In the genomic region with DNA sequence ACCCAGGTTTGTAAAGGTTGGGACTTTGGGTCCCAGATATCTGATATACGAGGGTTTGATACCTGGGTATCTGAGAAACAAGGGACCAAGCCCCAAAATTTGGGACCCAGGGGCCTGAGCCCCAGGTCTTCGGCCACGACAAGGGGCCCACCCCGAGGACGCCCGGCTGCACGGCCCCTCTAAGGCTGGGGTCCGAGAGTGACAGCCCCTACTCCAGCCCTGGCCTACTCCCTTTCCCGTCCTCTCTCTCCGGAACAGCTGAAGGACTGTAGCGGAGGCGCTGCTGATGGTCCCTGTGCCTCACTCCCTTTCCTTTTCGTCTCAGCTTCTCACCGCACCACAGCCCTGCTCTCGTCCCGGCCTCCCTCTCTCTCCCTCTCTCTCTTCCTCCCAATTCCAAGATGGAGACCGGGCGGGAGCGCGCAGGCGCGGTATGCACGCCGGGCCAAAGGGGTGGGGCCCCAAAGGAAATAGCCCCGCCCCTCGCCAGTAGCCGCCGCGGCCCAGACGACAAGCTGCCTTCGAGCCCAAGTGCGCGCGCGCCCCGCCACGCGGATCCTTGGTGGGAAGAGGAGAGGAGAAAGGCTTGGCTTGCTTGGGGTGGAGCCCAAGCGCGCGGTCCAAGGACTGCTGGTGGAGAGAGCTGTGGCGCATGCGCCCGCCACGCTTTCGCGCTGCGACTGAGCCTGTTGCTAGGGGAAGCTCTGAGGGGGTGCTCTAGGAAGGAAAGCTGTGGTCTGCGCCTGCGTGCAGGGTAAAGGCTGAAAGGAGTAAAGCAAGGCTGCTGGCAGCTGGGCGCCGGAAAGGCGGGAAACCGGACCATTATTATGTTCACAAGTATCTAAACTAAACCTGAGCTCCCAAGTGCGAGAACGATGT, we compare ENCODE assay signal across 7 mouse cellular contexts. TPM values are rescaled to one million over a fixed set of nuclear protein-coding genes. Genes with fewer than 3 reads are reported as not detected.
DNase-seq lines count a peak whose midpoint lies in the region; ATAC-seq lines count a peak whose summit lies in the region.

A gene (minus strand): TSS at position 418 of the 879 bp plus-strand sequence.

- peak within 1 kb of the TSS; percentile 62 for H3K4me3 ChIP-seq in embryonic facial prominence, embryonic 11.5 days (ENCODE audit: low read depth, low read length)
- H3K4me3 ChIP-seq in limb, embryonic 11.5 days (ENCODE audit: low read depth, low read length), result peak within 1 kb of the TSS; percentile 73
- peak within 1 kb of the TSS; percentile 69 for H3K4me3 ChIP-seq in midbrain, embryonic 14.5 days (replicated peaks; ENCODE audit: low read depth, low read length)

- no peaks in the 10 kb centered on the region for H3K27me3 ChIP-seq in embryonic facial prominence, embryonic 11.5 days (ENCODE audit: control insufficient read depth, insufficient read depth, low read length)
- H3K27me3 ChIP-seq in limb, embryonic 11.5 days (ENCODE audit: control insufficient read depth, insufficient read depth, low read length), result no peaks in the 10 kb centered on the region
- H3K27me3 ChIP-seq in midbrain, embryonic 14.5 days (ENCODE audit: control insufficient read depth, insufficient read depth, low read length), result no peaks in the 10 kb centered on the region

- peak within 1 kb of the TSS; percentile 86 for H3K27ac ChIP-seq in embryonic facial prominence, embryonic 11.5 days (replicated peaks; ENCODE audit: low read depth, low read length)
- peak within 1 kb of the TSS; percentile 84 for H3K27ac ChIP-seq in limb, embryonic 11.5 days (replicated peaks; ENCODE audit: low read depth, low read length)
- H3K27ac ChIP-seq in midbrain, embryonic 14.5 days (replicated peaks; ENCODE audit: low read depth, low read length), result peak within 1 kb of the TSS; percentile 92

- DNase-seq in adrenal gland, postnatal 14 days, result peak; percentile 99
- peak; percentile 99 for DNase-seq in embryonic facial prominence, embryonic 11.5 days (ENCODE audit: low spot score)
- peak; percentile 100 for DNase-seq in heart, adult 11 months
- DNase-seq in kidney, adult 18-20 months, result peak; percentile 98
- peak; percentile 99 for DNase-seq in limb, embryonic 11.5 days (ENCODE audit: low spot score)
- DNase-seq in midbrain, embryonic 14.5 days, result peak; percentile 100
- DNase-seq in spleen, adult 18-20 months, result peak; percentile 87 to 93

- 0 out of 2 replicates have a peak, but pooled peaks cover 3% of the 10 kb centered on the region for H3K4me1 ChIP-seq in embryonic facial prominence, embryonic 11.5 days (ENCODE audit: control insufficient read depth, insufficient read depth, low read length)
- peaks cover 6% of the 10 kb centered on the region; the same call in 1 of the 2 replicates for H3K4me1 ChIP-seq in limb, embryonic 11.5 days (ENCODE audit: control insufficient read depth, insufficient read depth, low read length)
- peaks cover 28% of the 10 kb centered on the region for H3K4me1 ChIP-seq in midbrain, embryonic 14.5 days (ENCODE audit: control insufficient read depth, insufficient read depth, low read length)

- under 1% methylated on average over 56 of the region's 56 CpGs for WGBS in embryonic facial prominence, embryonic 11.5 days
- WGBS in limb, embryonic 11.5 days, result under 1% methylated on average over 51 of the region's 56 CpGs
- WGBS in midbrain, embryonic 14.5 days, result under 1% methylated on average over 56 of the region's 56 CpGs

- H3K36me3 ChIP-seq in embryonic facial prominence, embryonic 11.5 days (replicated peaks; ENCODE audit: control insufficient read depth, insufficient read depth, low read depth, low read length), result no peaks in the 10 kb centered on the region; the same call in 1 of the 2 replicates
- peaks cover 3% of the 10 kb centered on the region; the same call in 1 of the 2 replicates for H3K36me3 ChIP-seq in limb, embryonic 11.5 days (ENCODE audit: control insufficient read depth, insufficient read depth, low read length)
- peaks cover 13% of the 10 kb centered on the region for H3K36me3 ChIP-seq in midbrain, embryonic 14.5 days (ENCODE audit: control insufficient read depth, insufficient read depth, low read length)

- H3K9me3 ChIP-seq in embryonic facial prominence, embryonic 11.5 days (replicated peaks; ENCODE audit: control insufficient read depth, low read length), result no peaks in the 10 kb centered on the region
- H3K9me3 ChIP-seq in limb, embryonic 11.5 days (ENCODE audit: control insufficient read depth, low read length), result no peaks in the 10 kb centered on the region
- no peaks in the 10 kb centered on the region for H3K9me3 ChIP-seq in midbrain, embryonic 14.5 days (ENCODE audit: control insufficient read depth, low read length)

- peak within 1 kb of the TSS; percentile 80 for H3K4me2 ChIP-seq in embryonic facial prominence, embryonic 11.5 days (ENCODE audit: low read depth, low read length)
- peak within 1 kb of the TSS; percentile 82 for H3K4me2 ChIP-seq in limb, embryonic 11.5 days (ENCODE audit: low read depth, severe bottlenecking)
- H3K4me2 ChIP-seq in midbrain, embryonic 14.5 days (ENCODE audit: low read length), result peak within 1 kb of the TSS; percentile 99

- ATAC-seq in embryonic facial prominence, embryonic 11.5 days (replicated peaks; ENCODE audit: insufficient number of reproducible peaks, low FRiP score, low TSS enrichment, low read depth), result peak; percentile 98
- peak; percentile 97 for ATAC-seq in limb, embryonic 11.5 days (ENCODE audit: insufficient number of reproducible peaks, low FRiP score, low TSS enrichment, low read depth)
- ATAC-seq in midbrain, embryonic 14.5 days (ENCODE audit: low FRiP score, low TSS enrichment), result peak; percentile 96

- H3K9ac ChIP-seq in embryonic facial prominence, embryonic 11.5 days (replicated peaks; ENCODE audit: low read length), result peak within 1 kb of the TSS; percentile 76
- H3K9ac ChIP-seq in limb, embryonic 11.5 days (ENCODE audit: low read length), result peak within 1 kb of the TSS; percentile 70
- peak within 1 kb of the TSS; percentile 87 for H3K9ac ChIP-seq in midbrain, embryonic 14.5 days (replicated peaks; ENCODE audit: low read length)

RNA-seq across cellular contexts. Expression of the gene that starts here (rescaled TPM):
- total RNA-seq in adrenal gland, postnatal 14 days (2021), result 68.8 and 79.4 TPM in 2 replicates
- 21.6 and 23.6 TPM in 2 replicates for polyA plus RNA-seq in embryonic facial prominence, embryonic 11.5 days (2014; fragmentation: Nextera tagmentation; extraction: Ambion mirVana)
- polyA plus RNA-seq in limb, embryonic 11.5 days (2014; fragmentation: Nextera tagmentation; extraction: Ambion mirVana), result 30.4 and 31.6 TPM in 2 replicates
- 39.0 and 39.5 TPM in 2 replicates for polyA plus RNA-seq in midbrain, embryonic 14.5 days (2014; fragmentation: Nextera tagmentation; extraction: Ambion mirVana)

Comparison
In these comparisons a context has a peak if more than half of its experiments do, and no peak if none do; other contexts are left out.
1. Peak in every context shown above with its lines: DNase-seq, ATAC-seq, H3K4me3 ChIP-seq and H3K27ac ChIP-seq.